Mouse (Mus musculus): ENCODE data around the gene Rnf182.

Rnf182 gene

DNA sequence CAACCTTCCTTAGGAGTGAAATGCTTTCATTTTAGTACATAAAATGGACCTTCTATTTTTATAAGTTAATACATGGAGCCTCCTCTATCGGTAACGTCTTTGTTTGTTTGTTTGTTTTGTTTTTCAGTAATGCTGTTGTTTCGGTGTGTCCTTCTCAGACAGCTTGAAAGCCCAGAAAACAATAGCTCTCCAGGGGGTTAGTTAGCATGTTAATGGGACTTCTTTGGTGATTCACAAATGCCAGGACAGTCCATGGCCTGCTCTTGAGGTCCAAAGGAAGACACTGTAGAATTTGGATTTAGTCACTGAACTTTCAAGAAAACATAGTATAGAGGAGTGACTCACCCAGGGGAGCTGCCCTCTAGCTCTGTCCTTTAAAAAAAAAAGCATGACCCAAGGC, 843 bp upstream of the Rnf182 start:
- DNase-seq, result no peak

DNA sequence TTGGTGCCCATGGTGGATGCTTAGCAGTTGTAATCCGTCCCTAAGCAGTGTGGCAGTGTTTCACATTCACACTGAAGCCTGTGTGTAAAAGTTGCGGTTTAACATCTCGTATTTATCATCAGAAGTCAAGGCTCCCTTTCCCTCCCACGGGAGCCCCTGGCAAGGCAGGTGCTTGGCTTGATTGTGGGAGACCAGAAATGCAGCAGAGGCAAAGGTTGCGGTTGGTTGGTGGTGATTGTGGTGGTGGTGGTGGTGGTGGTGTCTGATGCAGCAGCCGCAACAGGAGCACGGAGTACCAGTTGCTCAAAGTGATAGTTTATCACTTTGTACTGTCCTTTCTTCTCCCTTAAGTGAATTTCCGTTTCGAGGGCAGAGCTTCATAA, 325 bp upstream of the Rnf182 start:
- peak; percentile 36 for DNase-seq

DNA sequence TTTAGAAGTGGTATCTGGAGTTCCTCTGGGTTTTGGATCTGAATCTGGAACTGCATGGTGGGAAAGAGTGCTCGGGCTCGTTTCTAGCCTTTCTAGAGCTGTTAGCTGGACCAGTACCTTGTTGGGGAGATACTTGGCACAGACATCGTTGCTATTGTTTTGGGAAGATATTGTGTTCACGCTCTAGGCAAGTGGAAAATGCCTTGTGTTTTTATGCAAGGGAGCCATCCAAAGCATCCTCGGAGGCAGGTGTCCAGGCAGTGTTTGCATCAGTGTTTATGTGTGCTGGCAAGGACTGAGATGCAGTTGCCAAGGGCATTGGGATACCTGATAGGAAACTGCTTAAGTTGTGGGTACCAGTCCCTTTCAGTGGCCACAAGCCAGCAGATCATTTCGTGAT, 1.0 kb downstream of the Rnf182 start:
- no peak for DNase-seq

DNA sequence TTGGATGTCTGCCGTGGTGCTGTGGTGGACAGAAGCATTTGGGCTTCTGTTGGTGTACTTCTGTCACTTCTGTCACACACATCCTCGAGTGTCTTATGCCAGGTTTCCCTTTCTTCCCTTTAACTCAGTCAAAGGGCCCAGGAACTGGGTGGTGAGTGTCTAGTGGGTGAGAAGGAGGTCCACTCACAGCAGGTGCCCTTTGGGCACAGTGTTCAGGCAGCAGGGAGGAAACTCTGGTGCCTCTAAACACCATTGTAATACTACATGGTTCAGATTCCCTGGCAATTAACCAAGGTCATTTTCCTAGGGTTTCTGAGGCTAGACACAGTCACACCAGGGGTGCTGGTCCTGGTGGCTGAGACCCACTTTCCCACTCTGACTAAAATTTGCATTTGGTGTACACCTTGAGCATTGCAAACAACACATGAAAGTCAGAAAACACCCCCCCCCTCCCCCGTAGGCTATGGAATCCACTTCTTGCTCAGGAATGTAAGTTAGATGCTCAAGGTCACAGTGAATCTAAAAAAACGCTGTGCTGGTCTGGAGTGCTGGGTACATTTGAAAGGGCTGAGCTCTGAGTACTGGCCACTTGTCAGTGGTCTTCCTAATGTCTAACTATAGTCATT, 4.2 kb downstream of the Rnf182 start:
- DNase-seq, result no peak

DNA sequence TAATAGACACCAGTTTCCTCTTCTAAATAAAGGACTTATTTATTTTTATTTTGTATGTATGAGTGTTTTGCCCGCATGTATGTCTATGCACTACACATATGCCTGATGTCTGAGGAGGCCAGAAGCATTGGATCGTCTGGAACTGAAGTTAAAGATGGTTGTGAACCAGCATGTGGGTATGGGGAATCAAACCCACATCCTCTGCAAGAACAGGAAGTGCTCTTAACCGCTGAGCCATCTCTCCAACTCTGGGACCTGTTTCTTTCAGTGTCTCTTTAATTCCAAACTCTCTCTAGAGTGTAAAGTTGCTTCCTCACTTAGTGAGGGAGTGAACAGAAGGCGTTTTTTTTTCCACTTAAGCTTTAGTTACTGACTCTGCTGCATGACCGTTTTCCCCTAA, 12.4 kb downstream of the Rnf182 start:
- peak; percentile 54 for DNase-seq

DNA sequence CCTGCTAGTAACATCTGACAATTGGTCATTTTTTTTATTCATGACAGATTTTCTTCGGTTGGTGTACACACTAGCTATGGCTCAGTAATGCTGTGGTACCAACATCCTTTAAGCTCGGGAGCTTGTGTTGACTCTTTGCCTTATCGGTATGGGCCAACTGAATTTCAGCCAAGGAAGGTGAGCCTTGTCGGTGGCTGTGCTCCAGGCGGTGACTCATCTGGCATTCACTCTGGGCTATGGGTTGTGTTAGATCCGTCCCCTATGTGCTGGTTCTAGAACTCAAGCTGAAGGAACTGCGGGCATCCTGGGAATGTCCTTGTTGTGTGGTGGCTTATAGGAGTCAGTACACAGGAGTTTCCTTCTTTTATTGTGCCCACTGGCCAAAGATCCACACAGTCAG, 14.3 kb downstream of the Rnf182 start:
- DNase-seq, result no peak

DNA sequence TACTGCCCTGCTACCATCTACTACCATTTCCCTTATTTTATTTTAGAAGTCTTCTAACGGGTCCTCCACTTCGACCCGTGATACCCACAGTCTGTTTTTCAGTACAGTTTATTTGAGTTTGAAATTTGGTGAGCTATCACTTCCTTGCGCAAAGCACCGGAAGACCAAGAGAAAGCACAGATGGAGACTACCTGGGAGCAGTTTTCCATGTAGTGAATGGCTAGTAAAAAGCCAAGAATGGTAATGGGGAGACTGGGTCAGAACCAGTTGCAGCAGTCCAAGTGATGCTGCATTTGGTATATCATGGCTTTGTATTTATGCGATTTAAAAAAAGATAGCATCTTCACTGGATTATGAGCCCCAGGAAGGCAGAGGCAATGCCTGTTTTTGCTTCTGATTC, 15.8 kb downstream of the Rnf182 start:
- DNase-seq, result no peak

DNA sequence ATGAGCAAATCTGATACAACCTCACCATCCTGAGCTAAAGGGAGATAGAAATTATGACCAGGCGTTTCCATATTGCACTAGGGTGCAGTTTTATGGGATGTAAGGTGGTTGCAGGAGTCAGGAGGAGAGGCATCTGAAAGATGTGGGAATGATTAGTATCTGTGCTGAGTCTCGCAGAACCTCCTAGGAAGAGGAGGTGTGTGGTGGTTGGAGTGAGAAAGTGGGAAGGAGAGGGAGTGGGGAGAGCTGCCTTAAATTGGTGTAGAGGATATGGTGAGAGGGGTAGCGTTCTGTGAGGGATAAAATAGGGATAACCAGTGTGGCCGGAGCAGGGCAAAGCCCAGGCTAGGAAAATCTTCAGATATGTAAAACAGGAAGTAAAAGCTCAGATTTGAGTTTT, 17.5 kb downstream of the Rnf182 start:
- DNase-seq, result no peak

DNA sequence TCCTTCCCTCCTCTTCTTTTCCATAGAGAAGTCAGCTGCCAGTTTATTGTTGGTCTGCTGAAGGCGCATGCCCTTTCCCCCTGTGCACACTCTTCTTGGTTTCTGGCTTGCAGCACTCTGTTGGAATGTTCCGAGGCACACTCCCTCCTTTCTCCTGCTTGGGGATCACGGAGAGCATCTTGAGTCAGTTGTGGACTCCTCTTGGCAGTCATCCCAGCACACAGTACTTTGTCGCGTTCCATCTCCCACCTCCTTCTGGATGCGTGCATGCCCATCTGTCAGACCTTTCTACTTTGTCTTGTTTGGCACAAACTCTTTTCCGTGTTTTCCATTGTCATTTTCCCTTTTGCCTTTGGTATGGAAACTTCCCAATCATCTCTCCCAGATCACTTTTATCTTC, 22.2 kb downstream of the Rnf182 start:
- DNase-seq, result no peak

DNA sequence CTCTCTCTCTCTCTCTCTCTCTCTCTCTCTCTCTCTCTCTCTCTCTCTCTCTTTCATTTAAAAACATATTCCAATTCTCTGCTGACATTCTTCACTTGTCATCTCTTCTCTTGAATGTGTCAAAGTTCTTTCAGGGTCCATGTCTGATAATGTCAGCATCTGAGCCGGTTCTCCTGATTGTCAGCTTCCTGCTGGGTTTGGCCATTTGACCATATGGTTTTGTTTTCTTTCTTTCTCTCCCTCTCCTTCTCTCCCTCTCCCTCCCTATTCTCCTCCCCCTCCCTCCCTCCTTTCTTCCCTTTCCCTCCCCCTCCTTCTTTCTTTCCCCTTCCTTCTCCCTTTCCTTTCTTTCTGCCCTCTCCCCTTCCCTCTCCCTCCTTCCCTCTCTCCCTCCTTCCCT, 29.5 kb downstream of the Rnf182 start:
- DNase-seq, result no peak

DNA sequence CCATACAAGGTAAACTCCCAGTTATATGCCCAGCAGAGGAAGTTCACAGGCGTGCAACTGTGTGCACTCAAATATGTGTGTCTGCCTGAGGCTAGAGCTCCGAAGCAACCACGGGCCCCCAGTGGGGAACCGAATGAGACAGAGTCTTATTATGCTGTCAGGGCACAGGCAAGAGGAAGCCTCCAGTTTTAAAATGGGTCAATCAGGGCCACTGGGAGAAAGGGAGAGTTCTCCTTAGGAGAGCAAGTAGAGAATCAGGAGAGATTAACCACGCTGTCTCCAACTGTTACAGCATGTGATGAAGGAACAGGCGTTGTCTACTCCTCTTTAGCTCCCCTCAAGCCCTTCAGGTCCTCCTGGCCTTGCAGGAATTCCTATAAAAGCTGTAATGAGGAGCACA, 33.0 kb downstream of the Rnf182 start:
- DNase-seq, result no peak

DNA sequence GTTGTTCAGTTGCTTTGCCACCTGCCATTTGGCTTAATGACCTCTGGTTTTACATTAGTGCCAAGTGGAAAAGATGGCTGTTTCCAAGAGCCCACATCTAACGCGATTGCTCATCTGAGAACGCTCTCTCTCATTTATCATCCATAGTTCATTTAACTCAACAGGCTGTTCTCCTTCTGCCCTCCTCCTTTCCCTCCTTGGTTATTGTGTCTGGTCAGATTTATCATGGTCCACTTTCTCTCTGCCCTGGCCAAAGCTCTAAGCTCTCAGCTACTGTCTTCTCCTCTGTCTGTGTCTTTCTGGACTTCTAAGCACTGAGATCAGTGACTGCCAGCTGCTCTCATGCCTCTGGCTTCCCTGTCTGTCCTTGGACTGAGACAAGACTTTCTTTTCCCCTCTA, 35.8 kb downstream of the Rnf182 start:
- no peak for DNase-seq

DNA sequence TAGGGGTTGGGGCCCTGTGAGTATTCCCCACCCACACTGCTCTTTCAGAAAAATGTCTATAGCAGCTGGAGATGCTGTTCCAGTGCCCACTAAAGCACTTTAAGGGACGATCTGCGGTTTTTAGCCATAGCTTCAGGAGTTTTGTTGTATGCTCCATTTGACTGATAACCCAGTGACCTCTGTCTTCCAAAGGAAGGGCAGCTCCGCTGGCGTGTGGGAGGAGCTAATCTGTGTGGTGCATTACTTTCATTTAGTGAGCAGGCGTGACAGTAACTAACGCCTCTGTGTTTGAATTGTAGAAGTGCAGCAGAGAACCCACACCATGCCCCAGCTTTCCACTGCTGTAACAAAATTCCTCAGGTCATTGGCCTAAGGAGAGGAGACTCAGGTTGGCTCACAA, 38.6 kb downstream of the Rnf182 start:
- no peak for DNase-seq

DNA sequence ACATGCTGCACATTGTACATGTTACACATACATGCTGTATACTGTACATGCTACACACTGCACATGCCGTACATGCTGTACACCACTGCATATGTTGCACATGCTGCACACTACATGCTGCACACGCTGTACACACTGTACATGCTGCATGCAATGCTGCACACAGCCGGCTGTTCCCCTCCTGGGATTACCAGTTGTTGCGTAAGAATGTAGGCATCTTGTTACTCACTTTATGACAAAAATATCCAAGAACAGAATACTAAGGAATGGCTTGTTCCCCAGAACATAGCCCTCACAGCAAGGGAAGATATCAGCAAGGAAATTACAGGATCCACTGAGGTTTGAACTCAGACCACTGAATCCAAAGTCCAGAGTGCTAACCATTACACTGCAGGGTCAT, 47.7 kb downstream of the Rnf182 start:
- DNase-seq, result no peak

DNA sequence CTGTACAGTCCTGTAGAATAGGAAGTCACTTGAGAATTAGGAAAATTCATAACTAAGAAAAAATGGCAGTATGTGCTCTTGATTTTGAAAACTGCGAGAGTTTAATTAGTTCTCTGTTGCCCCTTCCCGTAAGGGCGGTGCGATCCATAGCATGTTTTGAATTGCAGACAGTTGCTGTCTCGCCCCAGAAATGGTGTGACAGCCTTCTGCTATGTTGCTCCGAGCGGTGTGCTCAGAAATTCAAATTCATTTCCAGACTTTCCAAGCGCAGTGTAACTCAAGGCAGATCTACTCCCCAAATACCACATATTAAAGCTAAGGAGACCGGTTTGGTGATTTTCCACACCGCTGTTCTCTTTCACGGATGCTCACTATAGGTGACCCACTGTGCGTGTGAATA, 50.6 kb downstream of the Rnf182 start:
- DNase-seq, result no peak

DNA sequence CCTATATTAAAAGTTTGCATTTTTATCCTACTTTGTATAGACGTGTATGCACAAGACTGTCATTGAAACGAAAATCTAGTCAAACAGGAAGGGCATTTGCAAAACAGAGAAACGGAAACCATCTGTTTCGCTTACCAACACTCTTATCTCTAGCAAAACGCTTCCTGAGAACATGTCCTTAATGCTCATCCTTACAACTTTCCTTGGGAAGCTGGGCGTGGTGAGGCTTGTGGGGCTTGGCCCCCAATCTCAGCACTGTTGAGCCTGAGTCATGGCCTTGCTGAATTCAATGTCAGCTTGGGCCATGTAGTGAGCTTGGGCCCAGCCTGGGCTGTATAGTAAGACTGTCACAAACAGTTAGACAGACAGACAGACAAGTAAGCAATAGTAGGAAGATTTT, 51.4 kb downstream of the Rnf182 start:
- no peak for DNase-seq

DNA sequence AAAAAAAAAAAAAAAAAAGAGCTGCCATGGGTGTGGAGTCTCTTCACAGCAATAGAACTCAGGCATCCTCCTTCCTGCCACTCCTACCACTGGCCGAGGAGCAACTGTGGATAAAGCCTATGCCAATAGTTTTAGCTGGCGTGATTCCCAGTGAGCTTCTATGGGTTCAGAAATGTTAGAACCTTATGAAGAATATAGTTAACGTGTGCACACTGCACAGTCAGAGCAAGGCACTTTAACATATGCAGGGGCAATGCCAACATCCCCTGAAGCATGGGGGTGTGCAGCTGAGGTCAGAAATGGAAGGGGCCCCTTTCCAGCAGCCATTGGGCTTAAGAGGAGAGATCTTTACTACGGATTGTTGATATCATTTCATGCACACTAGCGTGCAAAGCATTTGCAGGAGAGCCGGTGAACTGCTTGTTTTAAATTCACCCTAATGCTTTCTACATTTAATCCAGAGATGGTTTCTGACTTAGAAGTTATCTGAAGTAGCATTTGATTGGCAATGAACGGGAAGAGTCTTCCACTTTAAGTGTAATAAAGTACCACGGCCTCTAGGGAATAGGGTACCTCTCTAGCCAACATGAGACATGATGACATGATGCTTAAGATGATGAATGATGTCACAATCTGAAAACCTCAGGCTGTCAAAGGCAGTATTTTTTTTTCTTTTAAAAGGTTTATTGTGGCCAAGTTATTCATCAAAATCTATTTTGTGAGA, 61.8 kb downstream of the Rnf182 start:
- DNase-seq, result no peak

DNA sequence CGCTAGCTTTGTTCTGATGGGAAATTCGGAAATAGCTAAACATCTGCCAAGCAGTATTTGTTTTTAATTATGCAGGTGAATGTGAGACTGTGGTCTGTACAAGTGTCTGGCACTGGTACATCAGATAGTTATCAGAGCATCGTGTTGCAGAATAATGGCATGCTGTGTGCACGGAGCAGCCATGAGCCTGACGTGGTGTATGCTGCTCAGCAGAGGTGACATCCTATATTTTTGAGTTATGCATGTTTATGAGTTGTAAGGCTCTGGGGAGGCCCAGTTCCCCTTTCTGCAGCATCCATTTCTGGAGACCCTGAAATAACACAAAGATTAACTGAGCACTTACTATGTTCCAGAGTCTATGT, 62.4 kb downstream of the Rnf182 start:
- no peak for DNase-seq

DNA sequence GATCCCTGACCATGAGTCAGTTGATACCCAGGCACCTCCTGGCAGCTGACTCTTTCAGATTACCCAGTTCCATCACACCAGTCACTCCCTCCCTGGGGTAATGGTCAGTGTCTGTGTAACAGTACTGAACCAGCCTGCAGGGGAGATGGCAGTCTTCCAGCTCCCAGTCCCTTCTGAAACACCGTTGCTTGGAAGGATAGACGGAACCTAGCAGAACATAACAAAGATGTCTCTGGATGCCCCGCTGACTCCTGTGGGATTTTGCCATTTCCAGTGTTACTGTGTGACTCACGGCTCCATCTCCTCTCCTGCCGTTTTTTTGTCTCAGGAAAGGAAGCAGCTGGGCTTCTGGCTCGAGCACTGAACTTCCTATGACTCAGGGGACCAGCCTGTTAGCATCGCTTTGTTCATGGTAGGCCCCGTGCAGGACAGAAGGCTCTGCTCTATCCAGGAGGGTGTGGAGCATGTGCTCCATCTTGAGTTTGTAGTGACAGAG, 69.0 kb downstream of the Rnf182 start:
- DNase-seq, result no peak

DNA sequence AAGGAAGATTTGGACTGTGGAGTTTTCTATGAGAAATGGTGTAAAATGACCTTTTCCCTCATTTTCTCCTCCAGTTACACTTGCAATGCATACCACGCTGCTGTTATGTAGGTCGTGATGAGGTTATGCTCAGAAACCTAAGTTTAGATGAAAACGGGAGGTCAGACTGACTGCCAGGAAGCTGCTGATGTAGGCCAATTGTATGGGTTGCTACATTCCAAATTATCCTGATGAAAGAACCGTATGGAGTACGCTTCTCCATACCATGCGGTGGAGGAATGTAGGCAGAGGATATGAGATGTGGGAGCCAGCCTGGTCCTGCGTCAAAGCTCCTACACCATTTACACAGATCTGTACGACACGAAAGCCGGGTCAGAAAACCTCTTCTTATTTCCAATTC, 72.6 kb downstream of the Rnf182 start:
- no peak for DNase-seq

DNA sequence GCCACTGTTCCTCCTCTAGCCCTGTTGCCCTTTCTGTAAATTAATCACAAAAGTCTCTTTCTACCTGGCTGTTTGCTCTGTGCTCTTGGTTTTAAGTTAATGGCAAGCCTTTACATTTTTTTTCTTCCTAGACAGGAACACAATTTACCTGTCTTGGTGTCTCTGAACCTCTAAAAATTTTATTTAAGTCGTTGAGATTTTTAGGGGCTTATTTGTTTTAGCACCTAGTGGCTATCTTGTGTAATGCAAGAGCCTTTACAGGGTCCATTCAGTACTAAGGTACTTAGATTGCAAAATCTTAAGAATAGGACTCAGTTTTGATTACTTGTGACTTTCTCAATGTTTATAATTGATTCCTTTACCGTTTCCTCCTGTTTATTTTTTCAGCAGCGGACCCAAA, 76.2 kb downstream of the Rnf182 start:
- no peak for DNase-seq

DNA sequence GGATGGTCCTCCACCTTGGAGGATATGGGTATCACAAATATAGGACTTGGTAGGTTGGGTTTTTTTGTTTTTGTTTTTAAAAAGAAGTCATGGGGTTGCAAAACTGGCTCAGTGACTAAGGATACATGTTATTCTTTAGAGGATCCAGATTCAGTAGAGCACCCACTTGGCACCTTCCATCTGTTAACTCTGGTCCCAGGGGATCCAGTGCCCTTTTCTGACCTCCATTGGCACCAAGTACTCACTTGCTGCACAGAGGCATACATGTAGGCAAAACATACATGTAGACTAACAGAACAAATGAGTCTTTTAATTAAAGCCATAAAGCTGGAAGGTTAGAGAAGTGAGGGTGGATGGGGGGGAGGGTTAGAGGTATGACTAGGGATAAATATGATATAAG, 80.0 kb downstream of the Rnf182 start:
- no peak for DNase-seq

DNA sequence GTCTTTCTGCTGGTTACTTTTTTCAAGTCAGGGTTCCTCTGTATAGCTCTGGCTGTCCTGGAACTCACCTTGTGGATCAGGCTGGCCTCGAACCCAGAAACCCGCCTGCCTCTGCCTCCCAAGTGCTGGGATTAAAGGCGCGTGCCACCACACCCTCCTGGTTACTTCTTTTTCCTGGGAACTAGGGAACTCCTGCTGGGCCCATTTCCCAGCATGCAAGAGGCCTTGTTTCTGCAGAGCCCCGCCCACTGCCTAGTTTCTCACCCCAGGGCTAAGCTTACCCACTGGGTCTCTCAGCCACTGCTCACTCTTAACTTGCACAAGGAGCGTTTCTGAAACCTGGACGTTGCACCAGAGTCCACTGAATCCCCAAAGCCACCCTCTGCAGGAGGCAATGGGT, 80.5 kb downstream of the Rnf182 start:
- no peak for DNase-seq

DNA sequence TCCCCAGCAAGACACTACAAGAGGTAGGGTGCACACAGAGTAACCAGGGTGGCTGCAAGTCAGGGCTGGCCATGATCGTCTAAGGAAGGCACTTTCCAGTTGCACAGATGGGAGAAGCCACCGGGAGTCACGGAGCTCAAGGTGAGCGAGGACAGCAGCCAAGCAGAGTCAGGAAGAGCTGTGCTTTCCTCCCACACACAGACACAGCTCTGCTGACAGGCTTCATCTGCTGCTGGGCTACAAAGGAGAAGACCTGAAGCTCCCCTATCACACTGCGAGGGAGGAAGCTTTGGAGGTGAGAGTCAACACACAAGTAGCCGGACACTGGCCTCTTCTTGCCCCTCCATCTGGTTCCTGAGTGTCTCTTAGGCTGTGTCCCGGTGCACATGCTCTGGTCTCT, 83.0 kb downstream of the Rnf182 start:
- DNase-seq, result no peak

DNA sequence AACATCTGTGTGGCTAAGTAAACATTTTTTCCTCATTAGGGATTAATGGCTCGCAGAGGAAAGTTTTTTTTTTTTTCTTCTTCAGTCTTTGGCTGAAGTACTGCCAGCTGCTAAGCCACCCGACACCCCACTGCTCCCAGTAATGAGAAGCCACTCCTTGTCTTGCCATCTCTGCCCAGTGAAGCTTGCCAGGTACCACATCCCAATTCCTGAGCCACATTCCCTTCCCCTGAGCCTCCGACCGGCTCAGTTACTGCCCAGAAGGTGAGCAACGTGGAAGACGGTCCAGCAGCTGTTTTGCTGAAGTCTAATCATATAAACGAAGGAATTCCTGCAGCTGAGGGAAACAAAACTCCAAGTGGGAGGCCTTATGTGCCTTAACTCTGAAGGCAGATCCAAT, 88.0 kb downstream of the Rnf182 start:
- no peak for DNase-seq
